Mouse (Mus musculus): ENCODE measurements at regions not wholly inside any gene's neighbourhood (a gene's known extent, or its start where the extent isn't known, plus 50 kb on each side); places are given as distances from the start of the nearest gene placed in this dataset.

DNA sequence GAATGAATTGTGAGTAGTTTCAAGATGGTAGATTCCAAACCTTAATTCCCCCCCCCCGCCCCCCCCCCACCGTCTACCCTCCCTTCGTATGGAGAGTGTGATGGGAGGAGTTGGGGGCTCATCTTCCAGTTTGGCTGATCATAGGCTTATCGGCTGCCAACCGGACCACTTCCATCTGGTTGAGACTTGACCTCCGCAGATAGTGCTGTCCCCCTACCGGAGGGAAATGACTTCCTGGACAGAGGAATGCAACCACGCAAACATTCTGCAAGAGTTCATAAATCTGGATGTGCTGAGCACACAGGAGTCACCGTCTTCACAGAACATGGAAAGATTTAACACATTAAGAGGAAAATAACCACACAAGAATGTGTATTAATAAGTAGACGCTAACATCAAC is 62.2 kb upstream of the Sox13 start:
- WGBS, result 14% methylated on average over 10 of the region's 10 CpGs
- no peak for DNase-seq
- no peak for TF ChIP-seq CTCF (IDR thresholded peaks at IDR 0.05; ENCODE audit: insufficient read depth, low read length)
- TF ChIP-seq POLR2A (IDR thresholded peaks at IDR 0.05; ENCODE audit: borderline replicate concordance, extremely low read depth, low read depth, low read length), result no peak
- Histone ChIP-seq H3K4me3 (replicated peaks; ENCODE audit: extremely low read depth, low read depth, low read length) (no peak overlapping the region), H3K4me1 (ENCODE audit: control insufficient read depth, insufficient read depth, low read length) (peaks cover 2% of the 10 kb centered on the region; the same call in 1 of the 2 replicates)

DNA sequence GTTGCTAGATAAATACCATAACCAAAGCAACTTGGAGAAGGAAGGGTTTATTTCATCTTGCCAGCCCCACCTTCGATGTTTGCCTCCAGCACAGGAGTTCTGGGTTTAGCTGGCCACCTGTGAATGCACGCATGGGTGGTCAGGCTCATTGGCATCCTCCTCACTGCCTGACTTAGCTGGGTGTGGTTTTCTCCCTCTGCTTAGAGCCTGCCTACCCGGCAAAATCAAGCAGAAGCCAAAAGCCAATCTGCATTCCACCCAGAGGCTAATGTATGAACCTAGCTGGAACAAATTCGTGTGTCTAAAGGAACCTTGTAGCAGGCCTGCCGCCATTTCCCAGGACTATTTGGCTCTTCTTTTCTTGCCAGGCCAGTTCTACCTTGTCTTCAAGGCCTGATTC is 58.7 kb upstream of the Sox13 start:
- H3K4me3 ChIP-seq (replicated peaks; ENCODE audit: extremely low read depth, low read depth, low read length), result no peak overlapping the region
- WGBS, result 45% methylated on average over 5 of the region's 5 CpGs
- DNase-seq, result no peak
- peaks cover 6% of the 10 kb centered on the region; the same call in 1 of the 2 replicates for H3K4me1 ChIP-seq (ENCODE audit: control insufficient read depth, insufficient read depth, low read length)
- TF ChIP-seq POLR2A (IDR thresholded peaks at IDR 0.05; ENCODE audit: borderline replicate concordance, extremely low read depth, low read depth, low read length), result no peak
- TF ChIP-seq CTCF (IDR thresholded peaks at IDR 0.05; ENCODE audit: insufficient read depth, low read length), result no peak

DNA sequence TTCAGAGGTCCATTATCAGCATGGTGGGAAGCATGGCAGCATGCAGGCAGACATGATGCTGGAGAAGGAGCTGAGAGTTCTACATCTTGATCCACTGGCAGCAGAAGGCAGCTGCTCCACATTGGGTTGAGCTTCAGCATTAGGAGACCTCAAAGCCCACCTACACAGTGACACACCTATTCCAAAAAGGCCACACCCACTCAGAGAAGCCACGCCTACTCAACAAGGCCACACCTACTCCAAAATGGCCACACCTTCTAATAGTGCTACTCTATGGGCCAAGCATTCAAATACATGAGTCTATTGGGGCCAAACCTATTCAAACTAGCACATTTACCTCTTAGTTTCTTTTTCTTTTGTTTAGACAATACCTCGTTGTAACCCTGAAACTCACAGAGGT is 50.4 kb upstream of the Sox13 start:
- TF ChIP-seq POLR2A (IDR thresholded peaks at IDR 0.05; ENCODE audit: borderline replicate concordance, extremely low read depth, low read depth, low read length) (no peak), CTCF (IDR thresholded peaks at IDR 0.05; ENCODE audit: insufficient read depth, low read length) (no peak)
- no peaks in the 10 kb centered on the region for H3K4me1 ChIP-seq (ENCODE audit: control insufficient read depth, insufficient read depth, low read length)
- 68% methylated on average over 2 of the region's 2 CpGs for WGBS
- DNase-seq, result no peak
- no peak overlapping the region for H3K4me3 ChIP-seq (replicated peaks; ENCODE audit: extremely low read depth, low read depth, low read length)

All from lung, adult 2 months (tissue).